Mouse (Mus musculus) limb, embryonic 14.5 days (tissue): ENCODE results near the gene Fam222a. TPM values are rescaled to one million over a fixed set of nuclear protein-coding genes. Genes with fewer than 3 reads are reported as not detected.

Experiments used
- ATAC-seq: fragments of 200-750 bp; cut with Nextera tagmentation; 2 replicates; pipeline ENCODE4 v1.8.0; 2017; ENCODE audit warnings: low read depth, moderate number of reproducible peaks, moderate TSS enrichment; ENCODE audit not compliant: low FRiP score
- DNase-seq: peaks from one replicate; pipeline ENCODE4 v3.0.0-alpha.2; 2015; ENCODE audit warnings: low spot score
- H3K27ac ChIP-seq: fragments of 300-500 bp; sonication (generic); replicated peaks from 2 replicates; pipeline ENCODE4 v1.5.1; 2014; ENCODE audit warnings: low read depth, mild to moderate bottlenecking, low read length, moderate library complexity, mixed read lengths
- H3K27me3 ChIP-seq: fragments of 300-500 bp; sonication (generic); 2 replicates; pipeline ENCODE4 v1.6.1; 2014; ENCODE audit warnings: low read length, mixed read lengths; ENCODE audit not compliant: control insufficient read depth, insufficient read depth
- H3K36me3 ChIP-seq: fragments of 300-500 bp; sonication (generic); 2 replicates; pipeline ENCODE4 v1.6.1; 2014; ENCODE audit warnings: mild to moderate bottlenecking, low read length, moderate library complexity, mixed read lengths; ENCODE audit not compliant: control insufficient read depth, insufficient read depth
- H3K4me1 ChIP-seq: fragments of 300-500 bp; sonication (generic); 2 replicates; pipeline ENCODE4 v1.6.1; 2014; ENCODE audit warnings: antibody characterized with exemption, low read length, mixed read lengths; ENCODE audit not compliant: control insufficient read depth, insufficient read depth
- H3K4me2 ChIP-seq: fragments of 300-500 bp; sonication (generic); replicated peaks from 2 replicates; pipeline ENCODE4 v1.6.1; 2014; ENCODE audit warnings: low read depth, mild to moderate bottlenecking, low read length, moderate library complexity; ENCODE audit not compliant: severe bottlenecking
- H3K4me3 ChIP-seq: fragments of 300-500 bp; sonication (generic); replicated peaks from 2 replicates; pipeline ENCODE4 v1.5.1; 2014; ENCODE audit warnings: low read length
- H3K9ac ChIP-seq: fragments of 300-500 bp; sonication (generic); 2 replicates; pipeline ENCODE4 v1.6.1; 2014; ENCODE audit warnings: mild to moderate bottlenecking, low read depth, low read length, moderate library complexity; ENCODE audit not compliant: severe bottlenecking
- H3K9me3 ChIP-seq: fragments of 300-500 bp; sonication (generic); 2 replicates; pipeline ENCODE4 v1.6.1; 2016; ENCODE audit warnings: low read length; ENCODE audit not compliant: control insufficient read depth
- POLR2A ChIP-seq: fragments of 200-500 bp; IDR thresholded peaks from 2 replicates; pipeline ENCODE4 v1.8.0; 2012; ENCODE audit warnings: inconsistent platforms, mild to moderate bottlenecking, moderate library complexity, borderline replicate concordance; ENCODE audit not compliant: insufficient read depth, insufficient read length; ENCODE audit errors: extremely low read depth
- WGBS: fragments of 180-500 bp; shearing (Covaris S2); extraction: QIAGEN DNeasy Blood & Tissue Kit; methylation state at CpG from one replicate; pipeline ENCODE4 v1.1.7; 2014; 5-methylcytosine and 5-hydroxymethylcytosine counted together
- polyA plus RNA-seq, 2 experiments: library from polyadenylated mRNA; depleted of rRNA in 1 of 2; stranded (reverse) in 1 of 2; unstranded in 1 of 2; fragments of >200 nt; fragmentation: Nextera tagmentation in 1 of 2; extraction: Ambion mirVana in 1 of 2; gene quantifications; 2 replicates each; pipeline versions ENCODE4 v1.2.1 to v1.2.3; 2012 to 2014

The Fam222a gene
- polyA plus RNA-seq, 2 experiments = 1.1 to 1.5 TPM

GRCm38 (mm10) chr5:114651002-114651401 is 83.2 kb downstream of the Fam222a start:
- no peaks in the 10 kb centered on the region for H3K27me3 ChIP-seq
- H3K4me2 ChIP-seq = no peak overlapping the region
- no peaks in the 10 kb centered on the region for H3K9me3 ChIP-seq
- DNase-seq = no peak
- H3K4me3 ChIP-seq = no peak overlapping the region
- TF ChIP-seq POLR2A = no peak
- peak overlapping the region; percentile 44; the same call in 1 of the 2 replicates for H3K27ac ChIP-seq
- 50% methylated on average over 14 of the region's 14 CpGs for WGBS
- no peak for ATAC-seq
- peaks cover 33% of the 10 kb centered on the region for H3K4me1 ChIP-seq
- H3K9ac ChIP-seq = no peak overlapping the region; the same call in 1 of the 2 replicates
- H3K36me3 ChIP-seq = no peaks in the 10 kb centered on the region

GRCm38 (mm10) chr5:114651449-114651848 is 83.6 kb downstream of the Fam222a start:
- no peak for ATAC-seq
- peak overlapping the region; percentile 44; the same call in 1 of the 2 replicates for H3K27ac ChIP-seq
- H3K4me1 ChIP-seq = peaks cover 33% of the 10 kb centered on the region
- no peaks in the 10 kb centered on the region; the same call in 1 of the 2 replicates for H3K27me3 ChIP-seq
- no peak overlapping the region for H3K4me2 ChIP-seq
- H3K9me3 ChIP-seq = no peaks in the 10 kb centered on the region
- H3K4me3 ChIP-seq = no peak overlapping the region
- H3K9ac ChIP-seq = no peak overlapping the region; the same call in 1 of the 2 replicates
- TF ChIP-seq POLR2A = no peak
- WGBS = 29% methylated on average over 3 of the region's 3 CpGs
- H3K36me3 ChIP-seq = no peaks in the 10 kb centered on the region
- no peak for DNase-seq

DNA sequence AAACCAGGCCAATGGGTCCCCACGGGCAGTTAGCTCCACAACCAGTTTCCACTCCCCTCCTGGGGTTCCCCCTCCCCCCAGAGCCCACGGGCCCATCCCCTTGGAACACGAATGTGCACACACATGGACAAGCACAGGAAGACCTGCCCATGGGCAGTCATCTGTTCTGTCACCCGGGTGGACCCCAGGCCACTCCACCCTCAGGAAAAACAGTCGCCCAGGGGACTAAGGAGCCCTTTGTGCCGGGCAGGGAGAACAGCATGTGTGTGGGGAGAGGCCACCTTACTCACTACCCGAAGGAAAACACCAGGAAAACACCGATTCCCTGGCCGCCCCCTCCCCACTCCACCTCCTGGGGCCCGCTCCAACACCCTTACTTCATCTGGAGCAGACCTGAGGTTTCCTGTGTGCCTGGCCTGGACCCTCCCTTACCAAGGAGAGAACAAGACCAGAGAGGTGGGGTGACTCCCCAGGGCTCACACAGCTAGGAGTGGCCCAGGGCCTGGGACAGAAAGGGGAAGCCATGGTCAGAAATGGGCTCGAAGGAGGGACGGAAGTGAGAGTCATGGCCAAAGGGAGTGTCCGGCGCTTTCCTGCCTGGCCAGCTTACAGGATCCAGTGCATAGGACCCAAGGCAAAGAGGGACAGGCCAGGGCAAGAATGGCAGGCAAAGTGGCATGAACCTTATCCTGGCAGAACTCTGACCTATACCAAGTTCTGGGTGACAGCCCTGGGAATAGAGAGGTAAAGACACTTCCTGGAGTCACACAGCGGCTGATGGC is 86.0 kb downstream of the Fam222a start:
- Histone ChIP-seq H3K9me3 (no peaks in the 10 kb centered on the region), H3K27ac (no peak overlapping the region), H3K4me1 (peaks cover 19% of the 10 kb centered on the region), H3K27me3 (peaks cover 17% of the 10 kb centered on the region), H3K4me3 (no peak overlapping the region), H3K9ac (no peak overlapping the region), H3K4me2 (no peak overlapping the region), H3K36me3 (no peaks in the 10 kb centered on the region)
- TF ChIP-seq POLR2A = no peak
- ATAC-seq (no peak), DNase-seq (no peak)
- 69% methylated on average over 12 of the region's 15 CpGs for WGBS

- no peak for TF ChIP-seq POLR2A
- Histone ChIP-seq H3K9me3 (no peaks in the 10 kb centered on the region), H3K27ac (no peak overlapping the region), H3K4me3 (no peak overlapping the region), H3K4me1 (peaks cover 12% of the 10 kb centered on the region), H3K9ac (no peak overlapping the region), H3K36me3 (no peaks in the 10 kb centered on the region), H3K4me2 (no peak overlapping the region), H3K27me3 (peaks cover 17% of the 10 kb centered on the region)
- DNase-seq (no peak), ATAC-seq (no peak)
- WGBS = 69% methylated on average over 5 of the region's 5 CpGs
These were observed 87.9 kb downstream of the Fam222a start for GRCm38 (mm10) chr5:114655721-114656120.

- ATAC-seq (no peak), DNase-seq (no peak)
- Histone ChIP-seq H3K36me3 (no peaks in the 10 kb centered on the region), H3K4me3 (no peak overlapping the region), H3K9ac (no peak overlapping the region), H3K4me1 (peaks cover 7% of the 10 kb centered on the region; the same call in 1 of the 2 replicates), H3K9me3 (no peaks in the 10 kb centered on the region), H3K4me2 (no peak overlapping the region), H3K27me3 (peaks cover 17% of the 10 kb centered on the region), H3K27ac (no peak overlapping the region)
- WGBS = 75% methylated on average over 7 of the region's 7 CpGs
- no peak for TF ChIP-seq POLR2A
These were observed 88.5 kb downstream of the Fam222a start for GRCm38 (mm10) chr5:114656305-114656704.
